Mouse (Mus musculus): ENCODE results near the gene Zfp94.

GRCm38 (mm10) chr7:24280858-24281145, 35.7 kb downstream of the Zfp94 start:
- TF ChIP-seq CTCF (IDR thresholded peaks at IDR 0.05; ENCODE audit: low read depth, low read length) (no peak), POLR2A (IDR thresholded peaks at IDR 0.05; ENCODE audit: insufficient read depth, low read length) (no peak), EP300 (IDR thresholded peaks at IDR 0.05; ENCODE audit: insufficient read depth, low read depth, low read length) (no peak)

All from ES-Bruce4 (cell line).